Mouse (Mus musculus) ovary, adult 18-20 months (tissue): ENCODE measurements around the gene Olfr901.
"Not testable (repeated sequence)": the region's sequence is repeated elsewhere in the genome, so short reads cannot be mapped to it uniquely, and the experiment has no call there.

Experiments used
- DNase-seq: peaks from one replicate; pipeline ENCODE4 v3.0.0; 2022; ENCODE audit warnings: low spot score, mixed read lengths

The Olfr901 gene

GRCm38 (mm10) chr9:38429155-38429554, at the start of gene Olfr901:
Gene Olfr901 (plus strand): TSS chr9:38429455.
- DNase-seq, result no peak

GRCm38 (mm10) chr9:38401398-38401797, 27.9 kb upstream of the Olfr901 start, which contains the start of gene Olfr147:
Gene Olfr147 (plus strand): TSS chr9:38401698.
- DNase-seq, result no peak

GRCm38 (mm10) chr9:38407502-38407901, 21.8 kb upstream of the Olfr901 start:
- DNase-seq, result not testable (repeated sequence)

- not testable (repeated sequence) for DNase-seq
Measured at GRCm38 (mm10) chr9:38413502-38413901, 15.8 kb upstream of the Olfr901 start.

- no peak for DNase-seq
Measured at GRCm38 (mm10) chr9:38423801-38424200, 5.5 kb upstream of the Olfr901 start.

GRCm38 (mm10) chr9:38427026-38427425, 2.2 kb upstream of the Olfr901 start:
- DNase-seq, result no peak

- no peak for DNase-seq
Measured at GRCm38 (mm10) chr9:38447352-38447751, 18.1 kb downstream of the Olfr901 start, which contains the start of gene Olfr902. Gene Olfr902 (plus strand): TSS chr9:38447652.

- no peak for DNase-seq
Measured at GRCm38 (mm10) chr9:38462844-38463243, 33.6 kb downstream of the Olfr901 start, which contains the start of gene Olfr904. Gene Olfr904 (plus strand): TSS chr9:38463144.

- no peak for DNase-seq
Measured at GRCm38 (mm10) chr9:38470807-38471206, 41.6 kb downstream of the Olfr901 start, which contains the start of gene Olfr905. Gene Olfr905 (plus strand): TSS chr9:38471107.
